Mouse (Mus musculus) layer of hippocampus, adult 2 months (tissue): ENCODE results near the gene Tiprl. TPM values are rescaled to one million over a fixed set of nuclear protein-coding genes. Genes with fewer than 3 reads are reported as not detected.

Experiments
- DNase-seq, 2 experiments: peaks; one replicate each; pipeline ENCODE4 v3.0.0; 2022; ENCODE audit warnings: low spot score in 2 of 2
- H3K27ac ChIP-seq: fragments of 200-600 bp; 2 replicates; pipeline ENCODE4 v1.8.1; 2022
- H3K4me3 ChIP-seq: fragments of 200-600 bp; 2 replicates; pipeline ENCODE4 v1.8.1; 2022; ENCODE audit warnings: mild to moderate bottlenecking
- CTCF ChIP-seq: fragments of 200-600 bp; conservative IDR thresholded peaks from 2 replicates; pipeline ENCODE4 v1.8.1; 2022; ENCODE audit warnings: antibody characterized with exemption, mild to moderate bottlenecking, moderate library complexity
- total RNA-seq, 2 experiments: library from RNA; stranded (reverse); gene quantifications; 2 replicates each; pipeline ENCODE4 v1.2.3; 2021

The Tiprl gene
- total RNA-seq, 2 experiments from 2014 or later, result 65.2 to 67.7 TPM

DNA sequence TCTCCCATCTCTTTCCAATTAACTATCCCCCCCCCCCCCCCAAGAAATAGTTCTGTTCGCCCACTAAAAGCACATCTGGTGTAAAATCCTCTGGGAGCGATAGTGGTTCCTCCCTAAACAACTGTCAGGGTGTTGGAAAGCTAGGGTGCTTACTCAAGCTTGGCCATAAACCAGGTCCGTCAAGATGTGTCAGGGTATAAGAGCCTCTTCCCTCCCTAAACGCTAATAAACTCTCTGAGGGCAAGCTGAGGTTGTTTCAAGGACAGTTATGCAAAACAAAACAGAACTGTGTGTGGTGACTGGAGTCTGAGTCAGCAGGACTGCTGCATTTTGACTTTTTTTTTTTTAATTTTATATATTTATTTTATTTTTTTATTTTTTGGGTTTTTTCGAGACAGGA is 10.3 kb upstream of the Tiprl start:
- H3K27ac ChIP-seq, result no peak overlapping the region
- TF ChIP-seq CTCF, result no peak
- no peak for DNase-seq
- no peak overlapping the region for H3K4me3 ChIP-seq

DNA sequence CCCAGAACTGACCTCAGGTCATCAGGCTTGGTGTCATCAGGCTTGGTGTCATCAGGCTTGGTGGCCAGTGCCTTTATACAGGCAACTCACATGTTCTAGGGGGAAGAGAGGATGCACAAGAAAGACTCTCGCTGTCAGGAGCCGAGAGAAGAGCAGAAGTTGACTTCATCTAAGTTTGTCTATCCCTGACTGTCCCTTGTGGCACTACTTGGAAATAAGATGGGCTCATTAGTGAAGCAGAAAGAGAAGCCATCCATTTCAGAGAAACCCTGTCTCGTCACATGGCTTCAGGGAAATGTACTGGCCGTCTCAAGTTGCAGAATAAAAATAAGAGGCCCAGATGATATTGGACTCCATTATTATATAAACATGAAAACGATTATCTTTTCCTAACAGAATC is 9.8 kb upstream of the Tiprl start:
- DNase-seq, result no peak
- Histone ChIP-seq H3K4me3 (no peak overlapping the region), H3K27ac (no peak overlapping the region)
- no peak for TF ChIP-seq CTCF

DNA sequence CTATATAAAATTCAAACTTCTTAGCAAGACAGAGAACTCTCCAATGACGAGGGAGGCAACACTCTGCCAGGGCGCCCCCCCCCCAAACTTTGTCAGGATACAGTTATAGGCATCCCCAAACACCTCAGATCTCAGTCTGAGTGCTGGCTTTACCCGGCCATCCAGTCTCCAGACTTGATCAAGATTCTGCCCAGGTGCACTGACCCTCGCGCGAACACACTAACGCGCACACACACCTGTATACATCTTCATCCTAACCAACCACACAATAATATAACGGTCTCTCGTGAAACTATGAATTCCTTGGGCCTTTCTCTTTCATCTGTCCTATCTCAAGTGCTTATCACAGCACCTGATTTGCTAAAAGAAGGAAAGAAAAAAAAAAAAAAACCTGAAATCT is 950 bp downstream of the Tiprl start:
- no peak for DNase-seq
- H3K27ac ChIP-seq, result peak overlapping the region; percentile 89
- peak overlapping the region; percentile 74 for H3K4me3 ChIP-seq
- no peak for TF ChIP-seq CTCF

DNA sequence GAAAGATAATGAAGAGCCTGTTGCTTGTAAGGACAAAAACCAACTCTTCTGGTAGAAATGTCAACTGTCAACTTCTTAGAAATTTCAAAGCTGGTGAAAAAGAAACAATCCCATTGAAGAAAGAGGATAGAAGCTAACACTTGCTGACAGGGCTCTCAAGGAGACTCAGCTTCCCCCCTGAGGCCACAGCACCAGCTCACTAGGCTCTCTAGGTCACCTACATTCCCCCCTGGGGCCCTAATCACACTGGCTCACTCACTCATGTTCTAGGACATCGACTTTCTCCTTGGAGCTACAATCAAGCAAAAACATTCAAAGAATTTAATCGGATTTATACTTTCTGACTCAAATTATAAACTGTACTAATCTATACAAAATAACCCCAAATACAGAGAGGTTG is 3.0 kb downstream of the Tiprl start:
- Histone ChIP-seq H3K4me3 (no peak overlapping the region), H3K27ac (no peak overlapping the region)
- no peak for TF ChIP-seq CTCF

DNA sequence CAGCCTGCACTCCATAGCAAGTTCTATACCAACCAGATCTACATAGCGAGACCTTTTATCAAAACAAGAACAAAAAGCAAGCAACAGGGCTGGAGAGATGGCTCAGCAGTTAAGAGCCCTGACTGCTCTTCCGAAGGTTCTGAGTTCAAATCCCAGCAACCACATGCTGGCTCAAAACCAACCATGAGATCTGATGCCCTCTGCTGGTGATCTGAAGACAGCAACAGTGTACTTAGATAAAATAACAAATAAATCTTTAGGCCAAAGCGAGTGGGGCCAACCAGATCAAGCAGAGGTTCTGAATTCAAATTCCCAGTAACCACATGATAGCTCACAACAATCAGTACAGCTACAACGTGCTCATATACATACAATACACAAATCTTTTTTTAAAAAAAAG is 6.1 kb downstream of the Tiprl start:
- no peak overlapping the region for H3K4me3 ChIP-seq
- no peak overlapping the region for H3K27ac ChIP-seq
- peak; percentile 58 for TF ChIP-seq CTCF
- no peak for DNase-seq

More for the DNA sequence above, 3.0 kb downstream of the Tiprl start:
- DNase-seq, result no peak

DNA sequence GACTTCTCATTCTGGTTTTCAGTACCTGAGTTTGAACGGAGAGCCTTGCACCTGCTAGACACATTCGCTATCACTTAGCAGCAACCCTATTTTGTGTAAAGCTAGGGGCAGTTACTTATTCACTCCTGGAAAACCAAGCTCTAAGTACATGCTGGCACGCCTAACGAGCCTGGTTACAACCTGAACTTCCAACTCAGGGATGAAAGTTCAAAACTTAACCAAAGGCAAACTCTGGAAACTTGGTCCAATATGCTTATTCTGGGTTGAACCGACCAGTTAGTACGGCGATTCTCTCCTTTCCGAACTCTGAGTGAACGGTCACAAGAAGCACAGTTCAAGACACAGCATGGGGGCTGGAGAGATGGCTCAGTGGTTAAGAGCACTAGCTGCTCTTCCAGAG is 7.2 kb downstream of the Tiprl start:
- H3K4me3 ChIP-seq, result no peak overlapping the region
- H3K27ac ChIP-seq, result no peak overlapping the region
- TF ChIP-seq CTCF, result no peak
- no peak for DNase-seq

GRCm38 (mm10) chr1:165217023-165217589 is 19.7 kb downstream of the Tiprl start:
- TF ChIP-seq CTCF, result no peak
- DNase-seq, result no peak
- no peak overlapping the region for H3K4me3 ChIP-seq
- no peak overlapping the region for H3K27ac ChIP-seq

DNA sequence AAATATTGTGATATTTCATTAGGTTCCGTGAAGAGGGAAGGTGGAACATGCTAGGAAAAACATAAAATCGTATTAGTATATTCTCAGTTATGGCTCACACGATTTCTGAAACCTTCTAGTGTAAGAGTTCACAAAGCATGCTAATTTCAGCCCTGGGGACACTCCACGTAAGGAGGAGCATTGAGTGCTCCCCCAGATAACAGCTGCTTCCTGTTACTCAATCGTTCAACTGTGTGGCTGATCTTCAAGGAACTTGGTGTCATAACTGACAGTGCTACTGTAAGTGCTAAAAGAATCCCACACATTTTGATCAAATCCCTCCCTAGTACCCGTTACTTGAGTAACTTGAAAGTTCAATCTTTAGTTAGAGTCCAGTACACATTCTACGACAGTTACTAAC is 21.0 kb downstream of the Tiprl start:
- H3K4me3 ChIP-seq, result no peak overlapping the region
- H3K27ac ChIP-seq, result no peak overlapping the region
- no peak for DNase-seq
- no peak for TF ChIP-seq CTCF

GRCm38 (mm10) chr1:165205591-165205990 is 31.2 kb downstream of the Tiprl start:
- no peak overlapping the region for H3K27ac ChIP-seq
- no peak overlapping the region for H3K4me3 ChIP-seq
- no peak for TF ChIP-seq CTCF
- DNase-seq, result no peak

DNA sequence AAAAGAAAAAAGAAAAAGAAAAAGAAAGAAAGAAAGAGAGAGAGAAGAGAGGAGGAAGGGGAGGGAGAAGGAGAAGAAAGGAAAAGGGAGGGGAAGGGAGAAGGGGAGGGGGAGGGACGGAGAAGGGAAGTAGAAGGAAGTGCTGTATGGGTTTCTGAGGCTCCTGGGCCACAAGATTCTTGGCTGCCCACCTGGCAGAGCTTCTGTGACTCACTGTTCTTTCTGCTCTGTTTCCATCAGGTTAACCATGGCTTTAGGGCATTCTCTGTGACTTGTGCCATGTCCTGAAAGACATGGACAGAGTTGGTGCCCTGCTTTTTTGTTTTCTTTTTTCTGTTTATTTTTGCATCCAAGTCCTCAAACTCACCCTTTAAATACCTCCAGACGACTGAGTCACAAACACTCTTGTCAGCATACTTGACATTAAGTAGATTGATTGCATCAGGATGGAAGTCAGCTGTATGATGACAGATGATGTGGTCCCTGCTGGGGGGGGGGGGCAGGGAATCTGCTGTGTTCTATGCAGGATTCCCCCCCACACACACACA is 33.2 kb downstream of the Tiprl start:
- no peak overlapping the region for H3K4me3 ChIP-seq
- no peak for TF ChIP-seq CTCF
- DNase-seq, result no peak
- no peak overlapping the region for H3K27ac ChIP-seq

- H3K27ac ChIP-seq, result no peak overlapping the region
- no peak for TF ChIP-seq CTCF
- DNase-seq, result no peak
- no peak overlapping the region for H3K4me3 ChIP-seq
Observed at GRCm38 (mm10) chr1:165201445-165202012, 35.3 kb downstream of the Tiprl start.

DNA sequence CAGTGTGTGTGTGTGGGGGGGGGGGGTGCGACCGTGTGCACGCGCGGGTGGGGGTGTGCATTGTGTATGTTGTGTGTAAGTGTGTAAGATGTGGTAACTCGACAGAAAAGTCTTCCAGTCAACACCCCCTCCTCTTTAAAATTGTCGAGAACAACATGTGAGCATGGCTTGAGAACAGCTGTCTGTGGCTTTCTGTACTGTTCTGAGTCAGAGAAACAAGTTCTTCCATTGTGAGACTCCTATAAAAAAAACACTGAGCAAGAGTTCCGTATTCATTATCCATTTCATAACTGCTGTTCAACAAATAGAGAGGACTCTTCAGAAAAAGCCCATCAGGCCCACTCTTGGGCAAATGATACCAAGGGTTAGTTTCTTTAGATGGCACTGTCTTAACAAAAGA is 36.0 kb downstream of the Tiprl start:
- Histone ChIP-seq H3K27ac (no peak overlapping the region), H3K4me3 (no peak overlapping the region)
- no peak for TF ChIP-seq CTCF
- no peak for DNase-seq

DNA sequence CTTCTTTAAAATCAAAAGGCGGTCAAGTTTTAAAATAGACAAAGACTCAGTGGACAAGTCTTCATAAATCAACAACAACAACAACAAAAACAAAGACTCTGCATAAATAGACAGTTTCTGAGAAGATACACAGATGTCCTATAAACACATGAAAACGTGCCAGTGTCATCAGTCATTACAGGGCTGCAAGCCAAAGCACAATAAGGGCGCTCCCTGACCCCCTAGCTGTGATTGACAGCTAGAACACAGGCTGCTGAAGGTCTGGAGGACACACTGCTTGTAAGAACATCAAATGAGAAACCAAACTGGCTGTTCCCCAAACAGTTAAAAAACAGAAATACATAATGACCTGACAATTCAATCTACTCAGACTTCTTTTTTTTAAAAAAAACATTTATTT is 37.2 kb downstream of the Tiprl start:
- DNase-seq, result no peak
- no peak for TF ChIP-seq CTCF
- no peak overlapping the region for H3K27ac ChIP-seq
- no peak overlapping the region for H3K4me3 ChIP-seq

DNA sequence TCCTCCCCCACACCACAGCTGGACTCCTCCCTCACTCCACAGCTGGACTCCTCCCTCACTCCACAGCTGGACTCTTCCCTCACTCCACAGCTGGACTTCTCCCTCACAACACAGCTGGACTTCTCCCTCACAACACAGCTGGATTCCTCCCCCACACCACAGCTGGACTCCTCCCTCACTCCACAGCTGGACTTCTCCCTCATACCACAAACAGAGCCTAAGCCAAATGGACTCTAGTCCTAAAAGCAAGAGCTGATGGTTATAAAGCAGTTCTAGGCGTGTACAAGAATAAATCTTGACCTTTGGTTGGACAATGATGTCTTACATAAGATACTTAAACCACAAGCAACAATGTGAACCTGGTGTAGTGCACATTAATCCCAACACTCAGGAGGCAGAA is 37.8 kb downstream of the Tiprl start:
- DNase-seq, result no peak
- Histone ChIP-seq H3K27ac (no peak overlapping the region), H3K4me3 (no peak overlapping the region)
- TF ChIP-seq CTCF, result no peak
